Mouse (Mus musculus): ENCODE measurements around the gene Nr1i2. TPM values are rescaled to one million over a fixed set of nuclear protein-coding genes. Genes with fewer than 3 reads are reported as not detected.

The Nr1i2 gene
- total RNA-seq, 2 experiments from 2014 or later = 2.6 to 14.2 TPM

Other genes with a start within 250 kb of the Nr1i2 start
- 10 to 100 TPM; 52.5 to 69.5 TPM for gene Gsk3b, start 205.8 kb downstream of the Nr1i2 start, total RNA-seq (2021)
- under 1 TPM; 0.42 to 0.51 TPM for gene Maats1, start 47.3 kb upstream of the Nr1i2 start, total RNA-seq (2021)
- 100 to 1,000 TPM; 385 to 411 TPM for gene Cox17, start 52.2 kb upstream of the Nr1i2 start, total RNA-seq (2021)
- not detected for gene Gm21987, start 52.2 kb upstream of the Nr1i2 start, total RNA-seq (2021)
- 1 to 10 TPM; 4.6 to 8.5 TPM for gene Popdc2, start 67.4 kb upstream of the Nr1i2 start, total RNA-seq (2021)
- 10 to 100 TPM; 19.9 to 29.6 TPM for gene Pla1a, start 138.3 kb upstream of the Nr1i2 start, total RNA-seq (2021)
- gene Adprh, start 157.9 kb upstream of the Nr1i2 start, total RNA-seq (2021) = 10 to 100 TPM; 37.0 to 40.0 TPM
- gene Cd80, start 160.7 kb upstream of the Nr1i2 start, total RNA-seq (2021) = under 1 TPM; 0.73 to 0.96 TPM
- 10 to 100 TPM; 43.5 to 52.7 TPM for gene Timmdc1, start 227.8 kb upstream of the Nr1i2 start, total RNA-seq (2021)